Mouse (Mus musculus) brain, embryonic 14.5 days (tissue): Measurements from ENCODE around the gene Clip1.

ENCODE experiments used
- CTCF ChIP-seq: fragments of 200-500 bp; IDR thresholded peaks from 2 replicates; pipeline ENCODE4 v1.5.1; 2012; ENCODE audit warnings: inconsistent platforms, mild to moderate bottlenecking, moderate library complexity, borderline replicate concordance; ENCODE audit not compliant: insufficient read depth, insufficient read length; ENCODE audit errors: extremely low read depth
- POLR2A ChIP-seq: fragments of 200-500 bp; IDR thresholded peaks from 2 replicates; pipeline ENCODE4 v1.6.1; 2012; ENCODE audit warnings: mild to moderate bottlenecking, inconsistent platforms, borderline replicate concordance; ENCODE audit not compliant: poor library complexity, insufficient read depth, insufficient read length, severe bottlenecking; ENCODE audit errors: extremely low read depth

GRCm38 (mm10) chr5:123640181-123640580, 44.2 kb downstream of the Clip1 start:
- TF ChIP-seq CTCF (no peak), POLR2A (no peak)
